Mouse (Mus musculus) cerebellum, adult 9-10 months (tissue): ENCODE measurements around the gene Crebzf.
A peak's percentile ranks its signal among the peaks of the same experiment; 100 is the strongest.

Experiments
- DNase-seq: peaks from one replicate; pipeline ENCODE4 v3.0.0; 2022

Gene Crebzf

GRCm38 (mm10) chr7:90442518-90443080, at the start of gene Crebzf:
Gene Crebzf, plus strand, starts transcription at chr7:90442729.
- peak; percentile 96 for DNase-seq

GRCm38 (mm10) chr7:90395073-90395472, 47.5 kb upstream of the Crebzf start:
- no peak for DNase-seq

DNA sequence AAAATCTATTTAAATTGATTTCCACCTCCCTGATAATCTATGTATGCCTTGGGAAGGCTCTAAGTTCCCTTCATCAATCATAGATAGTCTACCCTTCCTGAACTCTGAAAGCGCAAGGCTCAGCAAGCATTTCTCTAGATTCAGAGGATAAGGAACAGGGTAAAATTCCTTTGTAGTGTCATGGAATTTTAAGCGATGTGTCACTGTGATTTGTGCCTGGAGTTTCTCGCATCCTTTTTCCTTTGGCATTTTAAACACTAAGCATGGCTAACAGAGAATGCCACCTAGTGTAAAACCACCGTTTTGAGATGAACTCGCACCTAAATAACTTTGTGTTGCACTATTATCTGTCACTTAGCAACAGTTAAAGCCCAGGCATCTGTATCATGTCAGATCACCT, 46.6 kb upstream of the Crebzf start:
- no peak for DNase-seq

DNA sequence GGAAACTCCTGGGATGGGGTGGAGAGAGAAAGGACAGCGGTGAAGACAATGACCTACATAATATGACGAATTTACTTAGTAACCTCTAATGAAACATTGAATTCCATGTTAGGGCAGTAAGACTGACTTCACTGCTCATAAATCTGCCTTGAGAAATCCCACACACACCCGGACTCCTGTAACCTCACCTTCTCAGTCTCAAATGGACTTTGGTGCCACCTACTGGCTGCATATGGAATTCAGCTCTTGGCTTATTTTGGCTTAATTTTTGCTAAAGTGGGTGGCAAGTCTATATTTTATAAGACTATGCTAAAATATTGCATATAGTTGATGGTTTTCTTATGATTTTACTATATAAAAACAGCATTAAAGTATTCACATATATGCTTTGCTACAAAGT, 32.6 kb upstream of the Crebzf start:
- DNase-seq = peak; percentile 74

GRCm38 (mm10) chr7:90426020-90427001, 16.2 kb upstream of the Crebzf start, which contains the start of gene Ccdc89:
Gene Ccdc89, plus strand, starts transcription at chr7:90426577.
- peak; percentile 89 for DNase-seq

GRCm38 (mm10) chr7:90427006-90427405, 15.5 kb upstream of the Crebzf start:
- no peak for DNase-seq

GRCm38 (mm10) chr7:90432221-90432620, 10.3 kb upstream of the Crebzf start:
- peak; percentile 51 for DNase-seq

DNA sequence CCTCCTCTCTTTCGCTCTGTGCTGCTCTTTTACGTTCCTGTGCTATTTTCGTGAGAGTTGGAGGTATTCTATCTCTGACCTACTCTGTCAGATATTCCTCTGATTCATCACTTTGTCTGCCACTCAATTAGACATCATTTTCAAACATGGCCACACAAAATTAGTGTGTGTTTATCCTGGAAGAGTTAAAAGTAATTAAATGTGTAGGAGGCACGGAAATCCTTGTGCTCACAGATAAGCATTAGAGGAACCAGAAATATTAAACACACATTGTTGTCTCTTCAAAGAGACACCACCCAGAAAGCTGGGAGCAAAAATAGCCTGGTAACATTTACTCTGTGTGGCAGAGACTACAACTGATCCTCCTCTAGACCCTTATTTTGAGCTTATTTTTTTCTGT, 2.5 kb upstream of the Crebzf start:
- DNase-seq = no peak

DNA sequence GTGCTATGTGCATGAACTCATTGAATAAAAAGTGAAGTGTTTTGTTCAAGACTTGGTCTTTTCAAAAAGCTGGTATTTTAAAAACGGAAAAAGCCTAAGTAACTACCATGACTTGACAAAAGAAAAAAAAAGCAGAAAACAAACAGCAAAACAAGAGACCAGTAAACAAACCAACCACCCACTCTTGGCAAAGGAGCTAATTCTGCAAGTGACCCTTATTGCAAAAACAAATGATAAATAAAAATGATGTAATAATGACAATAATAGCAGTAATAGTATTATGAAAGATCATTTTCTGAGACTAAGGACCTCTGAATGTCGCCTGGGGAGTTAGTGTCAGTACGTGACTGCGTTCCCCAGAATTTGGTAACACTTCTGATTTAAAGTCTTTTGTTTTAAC, 459 bp upstream of the Crebzf start:
- peak; percentile 65 for DNase-seq

DNA sequence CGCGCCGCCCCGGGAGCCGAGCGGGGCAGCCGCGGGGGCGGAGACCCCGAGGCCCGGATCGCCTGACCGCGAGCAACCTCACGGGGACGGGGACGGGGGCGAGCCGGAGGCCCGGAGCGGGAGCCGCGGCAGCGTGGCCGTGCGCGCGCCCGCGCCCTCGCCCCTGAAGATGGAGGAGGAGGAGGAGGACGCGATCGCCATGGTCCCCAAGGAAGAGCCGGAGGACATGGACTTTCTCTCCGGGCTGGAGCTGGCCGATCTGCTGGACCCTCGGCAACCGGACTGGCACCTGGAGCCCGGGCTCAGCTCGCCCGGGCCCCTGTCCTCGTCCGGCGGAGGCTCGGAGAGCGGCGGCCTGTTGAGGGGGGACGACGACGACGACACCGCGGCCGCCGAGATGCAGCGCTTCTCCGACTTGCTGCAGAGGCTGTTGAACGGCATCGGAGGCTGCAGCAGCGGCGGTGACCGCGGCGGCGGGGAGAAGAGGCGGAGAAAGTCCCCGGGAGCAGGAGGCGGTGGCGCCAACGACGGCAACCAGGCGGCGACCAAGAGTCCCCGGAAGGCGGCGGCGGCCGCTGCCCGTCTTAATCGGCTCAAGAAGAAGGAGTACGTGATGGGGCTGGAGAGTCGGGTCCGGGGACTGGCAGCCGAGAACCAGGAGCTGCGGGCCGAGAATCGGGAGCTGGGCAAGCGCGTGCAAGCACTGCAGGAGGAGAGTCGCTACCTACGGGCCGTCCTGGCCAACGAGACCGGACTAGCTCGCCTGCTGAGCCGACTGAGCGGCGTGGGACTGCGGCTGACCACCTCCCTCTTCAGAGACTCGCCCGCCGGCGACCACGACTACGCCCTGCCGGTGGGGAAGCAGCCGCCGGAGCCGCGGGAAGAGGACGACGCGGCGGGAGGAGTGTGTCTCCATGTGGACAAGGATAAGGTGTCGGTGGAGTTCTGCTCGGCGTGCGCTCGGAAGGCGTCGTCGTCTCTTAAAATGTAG, 867 bp downstream of the Crebzf start:
- DNase-seq = peak; percentile 73

DNA sequence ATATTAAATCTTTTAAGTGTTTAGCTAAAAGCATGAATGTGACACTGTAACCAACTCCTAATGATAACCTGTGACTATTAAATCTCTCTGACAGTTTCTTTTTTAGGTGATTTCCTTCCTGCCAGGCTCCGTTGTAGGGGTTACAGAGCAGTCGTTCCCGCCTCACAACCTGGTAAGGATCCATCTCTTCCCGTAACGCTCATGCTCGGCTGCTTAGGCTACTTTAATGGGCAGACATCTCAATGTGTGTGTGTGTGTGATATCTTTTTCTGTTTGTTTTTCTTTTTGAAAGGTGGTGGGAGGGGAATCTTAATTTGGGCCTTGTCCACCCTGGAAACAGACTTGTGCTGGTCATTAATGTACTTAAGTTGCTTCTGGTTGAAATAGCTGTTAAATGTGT, 1.7 kb downstream of the Crebzf start:
- peak; percentile 35 for DNase-seq

GRCm38 (mm10) chr7:90456149-90456844, 13.8 kb downstream of the Crebzf start:
- no peak for DNase-seq

DNA sequence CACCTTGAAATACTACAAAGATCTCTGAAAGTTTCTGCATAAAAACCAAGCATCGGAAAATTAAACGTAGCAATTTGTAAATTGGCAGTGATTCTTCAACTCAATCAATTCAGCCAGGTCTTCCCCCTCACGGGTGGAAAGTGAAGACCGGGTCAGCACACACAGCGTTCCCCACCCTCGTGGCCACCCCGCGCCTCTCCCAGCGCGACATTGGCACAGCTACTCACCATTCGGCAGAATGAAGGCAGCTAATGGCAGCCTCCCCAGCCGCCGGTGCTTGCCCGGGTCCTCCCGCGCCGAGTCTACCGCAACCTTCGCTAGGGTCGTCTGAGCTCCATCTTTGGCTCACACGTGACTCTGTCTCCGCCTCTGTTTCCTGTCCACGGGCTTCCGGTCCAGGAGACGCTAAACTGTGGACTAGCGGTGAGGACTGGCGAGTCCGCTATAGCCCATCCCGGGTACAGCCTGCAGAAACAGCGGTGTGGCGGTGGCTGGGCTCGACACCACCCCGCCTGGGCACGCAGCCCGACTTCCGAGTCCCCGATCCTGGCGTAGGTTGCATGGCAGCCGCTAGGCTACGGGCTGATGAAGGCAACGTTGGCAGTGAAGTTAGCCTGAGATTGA, 14.4 kb downstream of the Crebzf start, which contains the start of gene Tmem126a:
Tmem126a (minus strand) TSS at position 385 of the 624 bp plus-strand sequence.
- peak; percentile 86 for DNase-seq

DNA sequence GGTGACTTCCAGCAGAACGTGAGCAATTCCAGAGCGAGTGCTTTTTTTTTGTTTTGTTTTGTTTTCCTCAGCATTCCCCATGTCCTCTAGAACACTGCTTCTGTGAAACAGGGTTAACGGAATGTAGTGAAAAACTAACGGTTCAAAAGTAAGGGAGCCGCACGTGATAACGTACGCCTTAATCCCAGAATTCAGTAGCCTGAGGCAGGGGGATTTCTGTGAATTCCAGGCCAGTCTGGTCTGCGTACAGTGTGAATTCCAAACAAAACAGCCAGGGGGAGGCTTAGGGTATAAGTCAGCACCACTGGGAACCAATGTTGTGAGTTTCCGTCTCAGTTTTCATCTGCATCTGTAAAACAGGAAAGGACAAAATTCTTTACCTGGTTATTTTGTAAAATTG, 15.0 kb downstream of the Crebzf start:
- peak; percentile 57 for DNase-seq

DNA sequence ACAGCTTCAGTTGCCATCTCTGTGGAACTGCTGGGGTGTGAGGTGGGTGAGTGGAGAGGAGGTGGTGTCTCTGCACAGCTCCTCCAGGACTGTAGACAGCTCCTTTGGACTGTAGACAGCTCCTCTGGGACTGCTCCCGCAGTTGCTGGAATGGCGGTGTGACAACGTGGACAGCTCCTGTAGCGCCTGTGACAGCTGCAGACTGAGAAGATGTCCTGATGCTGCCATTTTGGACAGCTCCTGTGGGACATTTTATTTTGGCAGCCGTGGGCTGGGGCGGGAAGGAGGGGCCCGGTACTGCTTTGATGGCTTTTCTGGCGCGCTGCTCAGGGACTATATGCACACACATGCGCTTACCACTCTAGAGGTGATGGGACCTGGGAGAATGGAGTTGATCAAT, 17.8 kb downstream of the Crebzf start:
- DNase-seq = no peak

DNA sequence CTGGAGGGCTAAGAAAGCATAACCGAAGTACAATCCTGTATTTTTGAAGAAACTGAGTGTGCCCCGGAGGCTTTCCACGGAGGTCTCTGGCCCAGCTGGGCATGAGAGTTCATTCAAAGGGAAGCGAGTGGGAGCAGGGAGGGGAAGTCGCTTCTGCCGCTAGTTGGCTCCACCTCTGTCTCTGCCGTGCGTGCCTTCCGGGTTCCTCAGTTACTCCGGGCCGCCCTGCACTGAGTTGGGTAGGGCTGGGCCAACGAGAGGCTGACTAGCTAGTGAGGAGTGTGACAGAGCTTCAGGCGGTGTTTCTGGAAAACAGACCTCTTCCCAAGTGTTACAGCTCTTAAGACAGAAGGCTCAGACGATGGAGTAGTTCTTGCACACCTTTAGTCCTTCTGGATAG, 18.4 kb downstream of the Crebzf start:
- no peak for DNase-seq

GRCm38 (mm10) chr7:90461441-90461840, 18.9 kb downstream of the Crebzf start:
- DNase-seq = no peak

GRCm38 (mm10) chr7:90473511-90473910, 31.0 kb downstream of the Crebzf start:
- no peak for DNase-seq

DNA sequence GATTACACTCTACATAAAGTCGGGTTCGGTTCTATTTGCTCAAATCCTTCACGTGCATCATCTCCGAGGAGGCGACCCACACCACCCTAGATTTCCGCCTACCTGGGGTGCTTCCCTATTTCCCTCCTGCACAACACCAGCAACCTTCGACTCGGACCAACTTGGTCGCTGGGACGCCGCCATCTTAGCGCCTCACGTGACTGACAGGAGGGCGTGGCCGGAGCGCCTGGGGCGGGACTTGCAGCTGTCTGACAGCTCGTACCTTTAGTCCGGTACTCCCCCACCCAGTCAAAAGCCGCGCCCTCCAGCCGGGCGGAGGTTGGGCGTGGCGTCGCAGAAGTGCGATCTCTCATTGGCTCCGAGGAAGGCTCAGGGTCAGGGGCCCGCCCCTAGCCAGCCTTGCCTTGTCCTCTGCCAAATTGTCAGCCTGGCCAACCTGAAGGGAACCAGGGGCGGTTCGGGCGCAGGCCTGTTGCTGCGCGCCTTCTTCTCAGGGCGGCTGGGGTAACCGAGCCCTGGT, 33.3 kb downstream of the Crebzf start, which contains the start of gene Tmem126b:
Tmem126b (minus strand) TSS at position 209 of the 520 bp plus-strand sequence.
- peak; percentile 100 for DNase-seq

DNA sequence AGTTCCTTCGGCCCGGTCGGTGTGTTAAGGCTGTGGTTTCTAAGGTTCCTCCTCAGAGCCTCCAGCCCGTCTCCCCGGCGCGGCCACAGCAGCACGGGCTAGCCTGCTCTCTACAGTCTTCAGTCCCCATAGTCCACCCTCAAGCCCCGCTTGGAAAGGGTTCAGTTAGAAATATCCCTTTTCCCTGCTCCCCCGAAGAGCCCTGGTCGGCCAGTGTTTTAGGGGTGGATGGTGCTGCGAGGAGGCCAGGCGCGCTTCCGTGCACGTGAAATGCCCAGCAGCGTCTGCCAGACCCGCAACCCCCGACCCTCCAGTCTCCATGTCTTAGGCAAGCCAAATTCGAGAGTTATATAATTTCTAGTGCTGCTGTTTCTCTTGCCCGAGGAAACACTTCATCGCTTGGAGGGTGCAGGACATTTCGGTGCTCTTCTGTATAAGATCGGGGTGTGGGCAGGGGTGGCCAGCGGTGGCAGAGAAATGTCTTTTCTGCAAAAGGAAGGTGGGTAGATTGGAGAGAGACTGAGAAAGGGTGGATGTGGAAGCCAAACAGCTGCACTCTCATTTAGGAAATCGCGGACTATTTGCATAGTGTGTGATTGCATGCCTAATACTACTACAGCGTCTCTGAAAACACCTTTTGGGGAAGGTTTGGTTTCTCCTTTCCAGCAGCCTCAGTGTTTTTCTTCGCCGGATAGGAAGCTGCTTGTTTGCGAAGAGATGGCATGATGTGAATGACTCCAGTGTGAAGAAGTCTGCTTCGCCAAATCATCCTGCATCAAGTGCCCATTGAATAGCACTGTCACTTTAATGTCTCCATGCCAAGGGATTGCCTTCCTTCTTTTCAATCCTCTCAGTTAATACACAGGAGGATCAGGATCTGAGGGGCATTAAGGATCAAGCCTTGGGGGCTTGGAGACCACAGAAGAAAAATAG, 34.0 kb downstream of the Crebzf start, which contains the start of gene Dlg2:
Dlg2 (plus strand) TSS at position 360 of the 933 bp plus-strand sequence.
- peak; percentile 78 for DNase-seq
